Mouse (Mus musculus): ENCODE data around the gene Gm20449.
A peak's percentile ranks its signal among the peaks of the same experiment; 100 is the strongest.
"Not testable (repeated sequence)": the region's sequence is repeated elsewhere in the genome, so short reads cannot be mapped to it uniquely, and the experiment has no call there.

Gene Gm20449

GRCm38 (mm10) chr7:41499389-41500049 lies at the start of gene Gm20449, which contains the start of gene AW146154:
Gm20449 (minus strand) TSS chr7:41499417.
AW146154 (minus strand) TSS chr7:41499890.
- peak; percentile 99 for DNase-seq

DNA sequence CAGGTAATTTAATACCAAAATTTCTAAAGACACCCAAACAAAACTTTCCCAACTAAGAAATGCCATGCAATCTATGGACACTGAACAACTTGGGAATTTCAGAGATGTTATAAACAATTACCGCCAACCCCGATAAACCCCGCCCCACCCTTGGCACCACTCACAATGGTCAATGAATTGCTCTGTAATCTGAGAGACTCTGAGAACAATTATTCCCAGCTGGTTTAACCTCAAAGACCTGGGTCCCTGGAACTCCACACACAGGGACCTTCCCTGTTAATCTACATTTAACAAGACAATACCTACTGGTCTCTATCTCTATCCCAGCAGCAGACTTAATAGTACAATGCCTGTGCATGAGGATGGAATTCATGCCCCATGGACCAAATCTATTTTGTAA lies 13.5 kb upstream of the Gm20449 start:
- DNase-seq, result no peak

DNA sequence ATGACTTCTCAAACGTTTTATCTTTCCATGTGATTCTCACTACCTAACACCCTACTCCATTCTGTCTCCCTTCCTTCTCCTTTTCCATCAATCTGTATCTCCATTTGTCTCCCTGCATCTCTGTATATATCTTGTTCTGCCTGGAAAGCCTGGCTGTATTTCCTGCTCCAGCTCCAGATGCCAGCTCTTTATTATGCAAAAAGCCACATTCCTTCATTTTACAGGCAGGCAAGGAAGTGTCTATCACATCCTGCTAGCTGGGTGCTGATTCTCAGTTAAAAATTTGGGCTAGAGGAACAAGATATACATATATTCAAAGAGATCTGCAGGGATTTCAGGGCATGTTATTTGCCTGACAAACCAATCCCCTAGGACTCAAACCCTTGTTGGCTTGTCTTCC lies 13.0 kb upstream of the Gm20449 start:
- no peak for DNase-seq

DNA sequence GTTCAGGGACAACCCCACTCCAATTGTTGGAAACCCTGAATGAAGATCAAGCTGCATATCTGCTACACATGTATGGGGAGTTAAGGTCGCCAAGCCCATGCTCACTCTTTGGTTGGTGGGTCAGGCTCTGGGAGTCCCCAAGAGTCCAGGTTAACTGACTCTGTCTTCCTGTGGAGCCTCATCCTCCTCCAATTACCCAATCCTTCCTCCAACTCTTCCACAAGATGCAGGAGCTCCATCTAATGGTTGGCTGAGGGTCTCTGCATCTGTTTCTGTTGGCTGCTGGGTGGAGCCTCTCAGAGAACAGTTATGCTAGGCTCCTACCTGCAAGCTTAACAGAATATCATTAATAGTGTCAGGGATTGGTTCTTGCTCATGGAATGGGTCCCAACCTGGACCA lies 3.2 kb upstream of the Gm20449 start:
- DNase-seq, result no peak

DNA sequence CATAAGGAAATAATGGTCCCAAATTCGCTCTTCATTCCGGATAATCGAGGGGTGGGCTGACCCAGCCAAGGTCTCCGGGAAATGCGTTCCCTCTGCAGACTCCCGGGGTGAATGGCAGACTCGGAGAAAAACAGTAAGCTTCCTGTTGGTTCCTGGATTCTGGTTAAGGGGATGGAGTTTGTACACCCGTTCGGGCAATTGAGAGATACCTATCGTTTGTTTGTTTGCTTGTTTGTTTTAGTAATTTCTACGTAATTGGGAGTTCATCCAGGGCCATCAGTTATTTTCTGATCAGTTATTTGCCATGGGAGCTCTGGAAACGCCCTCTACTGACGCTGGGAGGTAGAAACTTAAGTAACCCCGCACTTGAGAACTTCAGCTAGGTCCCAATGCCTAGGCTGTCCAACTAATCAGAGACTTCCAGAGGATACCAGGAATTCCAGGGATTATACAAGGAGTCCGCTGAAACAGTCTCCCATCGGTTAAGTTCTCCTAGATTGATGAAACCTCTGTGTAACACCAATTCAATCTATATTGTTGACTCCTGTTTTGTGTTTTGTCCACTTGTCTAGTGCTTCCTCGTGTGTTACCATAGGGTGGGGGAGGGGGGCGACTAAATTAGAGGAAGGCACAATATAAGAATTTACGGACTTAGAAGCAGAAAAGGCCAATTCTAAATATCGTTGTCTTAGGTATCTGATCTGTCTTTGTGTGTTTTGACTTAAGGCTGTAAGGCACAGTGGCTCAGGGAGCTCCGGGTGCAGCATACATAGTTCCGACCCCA lies 1.1 kb upstream of the Gm20449 start:
- peak; percentile 90 for DNase-seq

DNA sequence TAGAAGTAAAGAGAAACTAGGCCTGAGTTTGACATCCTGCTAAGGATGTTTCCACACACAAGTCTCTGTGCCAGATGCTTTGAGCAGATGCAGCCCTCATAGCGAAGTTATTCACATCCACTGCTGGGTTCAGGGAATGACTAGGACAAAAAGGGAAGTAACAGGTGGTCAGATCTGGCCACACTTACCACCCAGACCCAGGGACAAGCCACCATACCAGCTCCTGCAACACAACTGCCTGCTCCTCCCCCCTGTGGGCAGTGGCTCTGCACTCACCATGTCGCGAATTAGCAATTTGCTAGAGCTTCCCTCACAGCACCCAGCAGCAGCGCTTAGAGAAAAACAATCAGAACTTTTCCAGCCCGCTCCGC lies 214 bp downstream of the Gm20449 start:
- not testable (repeated sequence) for DNase-seq

DNA sequence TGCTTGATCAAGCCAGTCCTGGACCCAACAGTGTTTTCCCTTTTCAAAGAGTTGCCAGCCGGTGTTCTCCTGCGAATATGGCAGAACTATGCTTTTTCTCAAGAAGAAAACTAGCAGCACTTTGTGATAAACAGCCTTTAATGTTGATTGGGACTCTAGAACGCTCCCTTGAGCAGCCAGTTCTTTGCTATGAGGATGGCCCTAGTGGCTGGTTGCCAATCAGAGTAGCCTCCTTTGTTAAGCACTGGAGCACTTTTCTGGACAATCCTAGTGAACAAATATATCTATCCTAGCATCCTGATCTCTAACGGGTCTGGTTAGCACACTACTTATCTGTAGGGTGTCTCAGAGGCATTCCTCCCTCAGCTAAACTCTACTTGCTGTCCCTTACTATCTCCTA lies 753 bp downstream of the Gm20449 start:
- peak; percentile 32 for DNase-seq

DNA sequence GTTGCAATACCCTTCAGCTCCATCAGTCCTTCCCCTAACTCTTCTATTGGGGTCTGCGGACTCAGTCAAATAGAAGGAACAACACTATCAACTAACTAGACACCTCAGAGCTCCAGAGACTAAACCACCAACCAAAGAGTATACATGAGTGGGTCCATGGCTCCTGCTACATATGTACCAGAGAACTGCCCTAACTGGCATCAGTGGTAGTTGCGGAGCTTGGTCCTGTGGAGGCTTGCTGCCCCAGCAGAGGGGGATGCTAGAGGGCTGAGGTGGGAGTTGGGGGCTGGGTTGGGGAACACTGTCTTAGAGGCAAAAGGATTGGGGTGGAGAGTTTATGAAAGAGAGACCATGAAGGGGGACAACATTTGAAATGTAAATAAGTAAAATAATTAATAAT lies 1.3 kb downstream of the Gm20449 start:
- DNase-seq, result no peak

GRCm38 (mm10) chr7:41451864-41452263 lies 47.4 kb downstream of the Gm20449 start:
- no peak for DNase-seq

GRCm38 (mm10) chr7:41448596-41448995 lies 50.6 kb downstream of the Gm20449 start, which contains the start of gene Vmn2r57:
Vmn2r57 (minus strand) TSS chr7:41448696.
- not testable (repeated sequence) for DNase-seq

- no peak for DNase-seq
These were observed 105.1 kb downstream of the Gm20449 start for GRCm38 (mm10) chr7:41394130-41394529.

DNA sequence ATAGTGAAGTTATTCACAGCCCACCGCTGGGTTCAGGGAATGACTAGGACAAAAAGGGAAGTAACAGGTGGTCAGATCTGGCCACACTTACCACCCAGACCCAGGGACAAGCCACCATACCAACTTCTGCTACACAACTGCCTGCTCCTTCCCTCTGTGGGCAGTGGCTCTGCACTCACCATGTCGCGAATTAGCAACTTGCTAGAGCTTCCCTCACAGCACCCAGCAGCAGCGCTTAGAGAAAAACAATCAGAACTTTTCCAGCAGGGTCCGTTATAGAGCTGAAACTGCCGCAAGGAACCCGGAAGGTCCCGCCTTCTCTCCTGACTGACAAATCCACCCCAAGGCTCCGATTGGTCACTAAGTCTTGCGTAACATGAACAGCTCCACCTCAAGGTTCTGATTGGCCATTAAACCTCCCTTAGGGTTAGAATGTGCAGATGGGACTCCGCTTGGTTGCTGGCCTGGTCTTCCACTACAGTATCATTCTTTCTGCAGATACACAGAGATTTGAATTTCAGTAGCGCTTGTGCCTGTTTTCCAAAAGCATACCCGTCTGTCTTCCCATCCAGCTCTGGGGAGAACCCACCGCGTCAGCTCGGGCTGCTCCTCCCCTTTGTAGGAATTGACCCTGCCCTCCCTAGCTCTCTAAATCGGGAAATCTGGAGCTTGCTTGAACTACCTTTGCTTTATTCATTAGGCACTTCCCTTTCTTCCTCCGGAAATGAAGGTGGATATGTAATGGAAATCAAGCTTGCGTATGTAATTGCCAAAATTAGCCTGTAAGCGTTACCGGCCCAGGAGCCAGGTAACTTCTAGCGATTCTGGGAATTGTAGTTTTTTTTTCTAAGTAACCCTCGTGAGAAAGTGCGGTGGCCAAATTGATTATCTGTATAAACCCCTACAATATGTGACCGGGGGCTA lies 105.9 kb downstream of the Gm20449 start, which contains the start of gene AI987944:
Gene AI987944, minus strand, starts transcription at position 332 of the 924 bp plus-strand sequence.
- DNase-seq, result peak; percentile 92
